Mouse (Mus musculus) cortical plate, adult 2 months (tissue): ENCODE results near the gene Scnn1g. TPM values are rescaled to one million over a fixed set of nuclear protein-coding genes. Genes with fewer than 3 reads are reported as not detected.
A peak's percentile ranks its signal among the peaks of the same experiment; 100 is the strongest.

Source experiments
- H3K27ac ChIP-seq: fragments of 200-500 bp; 2 replicates; pipeline ENCODE4 v1.5.1; 2012; ENCODE audit warnings: low read length, control low read depth, inconsistent platforms; ENCODE audit not compliant: insufficient read depth
- H3K4me1 ChIP-seq: fragments of 200-500 bp; 2 replicates; pipeline ENCODE4 v1.6.1; 2011; ENCODE audit warnings: low read length; ENCODE audit not compliant: control insufficient read depth, insufficient read depth
- H3K4me3 ChIP-seq: fragments of 200-500 bp; 2 replicates; pipeline ENCODE4 v1.5.1; 2011; ENCODE audit warnings: mild to moderate bottlenecking, low read length, control low read depth; ENCODE audit not compliant: insufficient read depth
- CTCF ChIP-seq: fragments of 200-500 bp; IDR thresholded peaks from 2 replicates; pipeline ENCODE4 v1.5.1; 2011; ENCODE audit warnings: mild to moderate bottlenecking, control low read depth, low read length; ENCODE audit not compliant: insufficient read depth; ENCODE audit errors: extremely low read depth
- POLR2A ChIP-seq: fragments of 200-500 bp; IDR thresholded peaks from 2 replicates; pipeline ENCODE4 v1.6.1; 2011; ENCODE audit warnings: mild to moderate bottlenecking, low read length, control low read depth; ENCODE audit not compliant: insufficient read depth; ENCODE audit errors: extremely low read depth
- polyA plus RNA-seq: library from polyadenylated mRNA; depleted of rRNA; stranded (reverse); fragments of >200 nt; gene quantifications from 2 replicates; pipeline ENCODE4 v1.2.3, GENCODE M21; 2012; rRNA removed

Gene Scnn1g
- 0.27 and 0.28 TPM in 2 replicates for polyA plus RNA-seq

DNA sequence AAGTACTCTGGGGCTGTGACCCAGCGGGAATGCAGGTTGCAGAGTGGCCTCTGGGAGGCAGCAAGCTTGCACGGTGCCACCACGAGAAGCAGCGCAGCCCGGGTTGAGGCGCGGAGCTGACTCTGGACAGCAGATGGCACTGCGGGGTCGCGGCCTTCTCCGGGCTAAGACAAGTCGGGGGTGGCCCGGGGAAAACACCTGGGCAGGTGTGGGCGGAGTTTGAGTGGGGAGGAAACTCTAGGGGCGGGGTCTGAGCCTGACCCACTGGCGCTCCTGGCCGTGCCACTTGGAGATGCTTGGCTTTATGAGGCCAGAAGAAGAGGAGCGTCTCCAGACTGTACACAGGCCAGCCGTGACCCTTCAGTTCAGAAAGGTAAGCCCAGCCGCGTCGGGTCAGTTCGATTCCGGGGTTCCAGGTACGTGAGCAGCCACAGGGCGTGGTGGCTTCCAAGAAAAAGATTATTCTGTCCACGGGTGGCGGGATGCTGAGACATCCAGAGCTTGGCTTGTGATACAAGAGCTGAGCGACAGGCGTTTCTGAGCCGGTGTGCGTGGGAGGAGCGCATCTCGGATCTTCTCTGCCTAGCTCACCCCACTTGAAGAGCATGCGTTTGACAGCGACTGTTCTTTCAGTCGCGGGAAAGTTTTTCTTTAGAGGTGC lies at the start of gene Scnn1g:
Gene Scnn1g (plus strand): TSS at position 309 of the 661 bp plus-strand sequence.
- Histone ChIP-seq H3K4me1 (no peaks in the 10 kb centered on the region), H3K27ac (no peak within 1 kb of the TSS), H3K4me3 (peak within 1 kb of the TSS; percentile 29)
- no peak for TF ChIP-seq POLR2A
- TF ChIP-seq CTCF, result peak; percentile 91

DNA sequence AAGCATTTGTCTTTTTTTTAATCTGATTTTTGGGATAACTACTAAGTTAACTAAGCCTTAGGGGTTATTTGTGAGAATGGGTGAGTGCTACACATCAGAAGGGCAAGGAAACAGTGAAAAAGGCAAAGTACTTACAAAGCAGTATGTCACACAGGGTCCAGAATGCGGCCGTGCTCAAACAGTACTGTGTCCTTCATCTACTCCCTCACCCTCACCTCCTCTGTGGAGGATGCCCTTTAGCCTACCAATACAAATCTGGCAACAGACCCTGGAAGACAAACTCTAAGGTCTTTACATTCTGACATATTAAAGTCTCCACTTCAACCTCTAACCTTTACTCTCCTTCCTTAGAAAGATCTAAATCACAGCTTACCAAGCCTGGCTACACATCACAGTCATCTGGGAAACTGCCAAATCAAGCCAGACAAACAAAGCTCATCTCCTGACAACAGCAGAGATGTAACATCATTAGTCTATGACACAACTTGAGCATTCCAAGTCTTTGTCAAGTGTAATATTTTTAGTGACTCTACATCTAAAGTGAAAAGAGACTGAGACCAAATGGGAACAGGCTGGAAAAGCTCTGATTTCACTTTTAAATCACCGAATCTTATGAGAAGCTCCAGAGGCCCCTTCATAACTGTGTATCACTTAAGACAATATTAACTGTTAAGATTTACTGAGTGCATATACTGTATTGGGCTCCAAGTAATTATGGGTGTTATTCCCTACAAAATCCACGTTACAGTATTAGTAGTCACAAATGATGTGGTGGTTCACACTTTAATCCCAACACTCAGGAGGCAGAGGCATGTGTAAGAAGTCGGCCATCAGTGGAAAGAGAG lies 48.9 kb upstream of the Scnn1g start:
- Histone ChIP-seq H3K4me1 (peaks cover 2% of the 10 kb centered on the region), H3K4me3 (no peak overlapping the region), H3K27ac (no peak overlapping the region)
- no peak for TF ChIP-seq POLR2A
- no peak for TF ChIP-seq CTCF

DNA sequence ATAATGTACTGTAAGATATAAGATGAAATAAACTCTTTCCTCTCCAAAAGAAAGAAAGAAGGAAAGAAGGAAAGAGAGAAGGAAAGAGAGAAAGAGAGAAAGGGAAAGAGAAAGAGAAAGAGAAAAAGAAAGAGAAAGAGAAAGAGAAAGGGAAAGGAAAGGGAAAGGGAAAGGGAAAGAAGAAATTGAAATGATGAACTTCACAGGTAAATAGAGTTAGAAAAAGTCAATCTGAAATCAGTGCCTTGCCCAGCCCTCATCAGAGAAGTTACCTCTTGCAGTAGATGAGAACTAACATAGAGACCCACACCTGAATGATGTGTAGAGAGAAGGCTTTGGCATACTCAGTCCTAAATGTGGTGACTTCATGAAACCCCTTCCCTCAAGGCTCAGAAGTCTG lies 44.9 kb upstream of the Scnn1g start:
- Histone ChIP-seq H3K27ac (no peak overlapping the region), H3K4me1 (peaks cover 3% of the 10 kb centered on the region)
- no peak for TF ChIP-seq POLR2A
- no peak for TF ChIP-seq CTCF

DNA sequence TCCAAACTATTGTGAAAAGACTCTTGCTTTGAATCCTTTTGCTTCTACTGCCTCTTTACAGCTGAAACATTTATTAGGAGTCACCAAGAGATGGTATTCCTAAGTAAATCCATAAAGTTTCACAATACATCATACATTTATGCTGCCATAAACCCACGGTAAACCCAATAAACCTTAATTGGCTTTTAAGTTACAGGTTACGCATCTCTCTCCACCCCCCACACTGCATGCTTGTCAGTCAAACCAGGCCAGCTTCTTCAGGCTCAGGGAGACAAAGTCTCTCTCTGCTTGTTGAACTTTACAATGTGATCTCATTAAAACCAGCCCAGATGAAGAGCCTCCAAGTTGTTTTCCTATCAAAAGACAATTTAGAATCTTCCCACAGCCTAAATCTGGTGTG lies 42.5 kb upstream of the Scnn1g start:
- Histone ChIP-seq H3K4me3 (no peak overlapping the region), H3K27ac (no peak overlapping the region), H3K4me1 (peaks cover 2% of the 10 kb centered on the region)
- no peak for TF ChIP-seq POLR2A
- TF ChIP-seq CTCF, result no peak

More for the DNA sequence above, 44.9 kb upstream of the Scnn1g start:
- no peak overlapping the region for H3K4me3 ChIP-seq

DNA sequence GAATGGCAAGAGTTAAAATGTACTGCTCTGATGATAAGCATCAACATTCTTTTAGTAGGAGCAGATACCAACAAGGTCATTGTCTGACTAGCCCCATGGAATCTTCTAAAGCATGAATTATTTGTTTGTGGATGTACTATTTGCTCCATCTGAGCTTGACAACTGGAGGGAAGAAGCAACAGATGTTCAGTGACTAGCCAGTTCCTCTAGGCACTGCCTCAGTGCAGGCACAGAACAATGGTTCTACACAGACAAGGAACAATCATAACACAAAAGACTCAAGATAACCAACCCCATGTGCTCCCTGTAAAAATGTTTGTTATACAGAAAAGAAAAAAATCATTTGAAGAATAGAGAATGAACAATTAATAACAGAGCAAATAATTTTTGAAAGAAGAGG lies 37.1 kb upstream of the Scnn1g start:
- H3K4me1 ChIP-seq, result peaks cover 2% of the 10 kb centered on the region
- H3K4me3 ChIP-seq, result no peak overlapping the region
- H3K27ac ChIP-seq, result no peak overlapping the region
- TF ChIP-seq POLR2A (no peak), CTCF (no peak)

DNA sequence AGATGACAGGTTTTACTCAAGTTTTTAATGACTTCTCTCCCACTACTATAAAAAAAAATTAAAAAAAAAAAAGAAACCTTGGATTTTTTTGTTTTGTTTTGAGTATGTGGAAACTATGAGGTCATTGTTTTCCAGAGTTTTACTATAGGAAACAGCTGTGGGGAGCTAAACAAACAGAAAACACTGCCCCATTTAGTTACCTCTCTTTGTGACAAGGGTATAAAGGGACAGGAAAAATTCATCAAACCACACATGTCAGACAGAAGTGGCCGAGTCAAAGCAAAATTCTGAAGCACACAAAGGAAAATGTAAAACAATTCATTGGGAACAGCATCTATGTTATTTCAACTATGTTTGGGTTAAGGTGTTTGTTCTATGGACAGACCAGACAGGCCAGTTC lies 36.7 kb upstream of the Scnn1g start:
- H3K4me3 ChIP-seq, result no peak overlapping the region
- peaks cover 2% of the 10 kb centered on the region for H3K4me1 ChIP-seq
- H3K27ac ChIP-seq, result no peak overlapping the region
- no peak for TF ChIP-seq POLR2A
- no peak for TF ChIP-seq CTCF

DNA sequence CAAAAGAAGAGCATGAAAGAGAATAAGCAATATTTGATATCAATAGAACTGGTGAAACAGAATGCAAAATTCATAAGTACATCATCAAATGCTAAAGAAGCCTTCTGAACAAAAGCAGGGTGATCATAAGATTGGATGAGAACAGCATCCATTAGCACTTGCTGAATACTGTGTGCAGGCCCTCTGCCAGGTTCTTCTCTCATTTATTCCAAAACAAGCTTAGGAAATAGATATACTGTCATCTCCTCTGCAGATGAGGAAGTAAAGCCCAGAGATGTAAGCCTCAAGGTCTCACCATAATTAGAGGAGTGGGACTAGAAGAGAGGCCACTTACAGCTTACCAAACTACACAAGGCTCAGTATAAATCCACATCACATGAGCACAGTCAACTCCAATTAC lies 35.1 kb upstream of the Scnn1g start:
- no peak overlapping the region for H3K27ac ChIP-seq
- H3K4me3 ChIP-seq, result no peak overlapping the region
- H3K4me1 ChIP-seq, result peaks cover 6% of the 10 kb centered on the region
- no peak for TF ChIP-seq CTCF
- no peak for TF ChIP-seq POLR2A

DNA sequence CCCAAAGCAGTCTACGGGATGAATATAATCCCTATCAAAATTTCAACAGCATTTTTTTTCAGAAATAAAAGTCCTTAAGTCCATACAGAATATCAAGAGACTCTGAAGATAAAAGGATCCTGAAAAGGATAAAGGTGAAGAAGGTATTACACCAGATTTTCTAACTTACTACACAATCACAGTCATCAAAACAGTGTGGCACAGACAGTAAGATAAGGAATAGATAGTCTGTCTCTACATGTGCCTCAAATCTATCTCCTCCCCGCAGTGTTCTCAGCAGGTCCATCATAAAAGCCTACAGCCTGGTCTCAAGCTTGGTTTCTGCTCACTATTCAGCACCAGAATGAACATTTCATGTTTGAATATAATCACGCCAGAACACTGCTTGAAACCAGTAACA lies 33.8 kb upstream of the Scnn1g start:
- Histone ChIP-seq H3K4me1 (peaks cover 12% of the 10 kb centered on the region), H3K4me3 (no peak overlapping the region), H3K27ac (no peak overlapping the region)
- TF ChIP-seq CTCF (no peak), POLR2A (no peak)

DNA sequence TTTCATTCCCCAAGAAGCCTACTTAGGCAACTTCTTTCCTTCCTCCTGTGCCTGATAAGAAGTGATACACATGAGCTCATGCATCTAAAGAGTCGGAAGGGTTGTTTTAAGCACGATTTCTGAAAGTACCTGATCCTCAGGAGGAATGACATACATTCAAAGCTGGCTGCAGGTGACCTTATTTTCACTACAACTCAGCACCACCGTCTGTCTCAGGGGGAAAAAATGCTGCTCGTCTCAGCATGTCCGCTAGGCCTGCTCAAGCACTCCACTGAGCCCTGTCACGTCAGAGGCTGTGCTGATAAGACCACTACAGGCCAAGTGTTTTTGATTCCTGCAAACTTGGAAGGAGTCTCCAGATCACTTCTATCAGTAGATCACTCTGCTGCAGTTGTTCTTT lies 32.3 kb upstream of the Scnn1g start:
- Histone ChIP-seq H3K4me1 (peaks cover 14% of the 10 kb centered on the region), H3K4me3 (no peak overlapping the region), H3K27ac (no peak overlapping the region)
- TF ChIP-seq POLR2A (no peak), CTCF (no peak)

DNA sequence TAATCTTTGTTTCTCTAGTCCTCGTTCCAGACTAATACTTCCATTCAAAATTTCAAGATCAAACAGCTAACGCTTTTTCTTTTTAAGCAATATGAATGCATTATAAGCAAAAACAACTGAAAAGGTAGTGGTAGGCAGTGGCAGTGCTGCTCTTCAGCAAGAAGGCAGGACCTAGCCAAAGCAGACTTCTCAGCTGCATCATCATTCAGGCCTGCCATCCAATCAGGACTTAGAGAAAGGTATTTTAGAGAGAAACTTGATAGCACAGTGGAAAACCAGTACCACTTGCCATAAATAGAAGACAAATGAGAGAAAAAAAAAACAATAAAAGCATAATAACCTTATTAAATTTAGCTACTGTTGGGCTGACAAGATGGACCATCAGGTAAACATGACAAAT lies 29.2 kb upstream of the Scnn1g start:
- H3K4me1 ChIP-seq, result peaks cover 12% of the 10 kb centered on the region
- H3K4me3 ChIP-seq, result peak overlapping the region; percentile 56; the same call in 1 of the 2 replicates
- H3K27ac ChIP-seq, result no peak overlapping the region
- TF ChIP-seq POLR2A (no peak), CTCF (no peak)
